Mouse (Mus musculus) C2C12 (cell line): Measurements from ENCODE around the gene Auts2.

Experiments used
- CTCF ChIP-seq: IDR thresholded peaks from one replicate; pipeline ENCODE4 v1.5.1; 2011; ENCODE audit not compliant: control insufficient read depth, insufficient read depth, insufficient read length
- FOSL1 ChIP-seq: IDR thresholded peaks from one replicate; pipeline ENCODE4 v1.8.0; 2011; ENCODE audit warnings: mild to moderate bottlenecking, low read length; ENCODE audit not compliant: poor library complexity, insufficient read depth, severe bottlenecking
- MAX ChIP-seq: IDR thresholded peaks from one replicate; pipeline ENCODE4 v1.6.1; 2011; ENCODE audit warnings: mild to moderate bottlenecking, control low read depth
- MYOD1 ChIP-seq: IDR thresholded peaks from one replicate; pipeline ENCODE4 v1.6.1; 2011; ENCODE audit warnings: low read depth; ENCODE audit not compliant: control insufficient read depth, insufficient read length
- USF1 ChIP-seq: IDR thresholded peaks from one replicate; pipeline ENCODE4 v1.6.1; 2011; ENCODE audit warnings: low read depth, mild to moderate bottlenecking, control low read depth, moderate library complexity

DNA sequence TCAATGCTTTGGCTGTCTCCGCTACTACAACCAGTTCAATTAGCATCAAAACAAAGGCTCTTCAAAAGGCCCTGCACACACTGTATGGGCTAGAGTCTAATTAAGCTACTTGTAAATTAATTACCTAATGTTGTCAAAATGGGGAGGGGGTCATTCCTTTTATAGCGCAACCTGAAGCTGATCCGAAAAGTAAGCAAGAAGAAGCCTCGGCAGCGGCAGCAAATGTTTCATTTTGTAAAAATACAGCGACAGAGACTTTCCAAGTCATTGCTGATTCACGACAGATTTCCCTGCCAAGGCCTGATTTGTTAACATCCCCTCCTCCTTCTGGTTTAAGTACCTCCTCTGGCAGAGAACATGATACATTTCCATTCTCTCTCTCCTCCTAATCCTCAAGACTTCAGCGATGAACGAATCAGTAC is 33.7 kb downstream of the Auts2 start:
- no peak for TF ChIP-seq USF1
- no peak for TF ChIP-seq CTCF
- TF ChIP-seq MAX = no peak
- no peak for TF ChIP-seq MYOD1
- no peak for TF ChIP-seq FOSL1
